Mouse (Mus musculus) urinary bladder, postnatal 14 days (tissue): ENCODE data around the gene Katnal1.
A peak's percentile ranks its signal among the peaks of the same experiment; 100 is the strongest.

Experiments used
- DNase-seq: peaks from one replicate; pipeline ENCODE4 v3.0.0; 2021; ENCODE audit warnings: low spot score

Katnal1 gene

GRCm38 (mm10) chr5:148929116-148929449 lies at the start of gene Katnal1:
Katnal1 (minus strand) TSS chr5:148929320.
- no peak for DNase-seq

GRCm38 (mm10) chr5:148978458-148979165 lies 49.5 kb upstream of the Katnal1 start:
- no peak for DNase-seq

GRCm38 (mm10) chr5:148977698-148978457 lies 48.8 kb upstream of the Katnal1 start:
- DNase-seq, result no peak

GRCm38 (mm10) chr5:148976876-148977275 lies 47.8 kb upstream of the Katnal1 start:
- DNase-seq, result no peak

DNA sequence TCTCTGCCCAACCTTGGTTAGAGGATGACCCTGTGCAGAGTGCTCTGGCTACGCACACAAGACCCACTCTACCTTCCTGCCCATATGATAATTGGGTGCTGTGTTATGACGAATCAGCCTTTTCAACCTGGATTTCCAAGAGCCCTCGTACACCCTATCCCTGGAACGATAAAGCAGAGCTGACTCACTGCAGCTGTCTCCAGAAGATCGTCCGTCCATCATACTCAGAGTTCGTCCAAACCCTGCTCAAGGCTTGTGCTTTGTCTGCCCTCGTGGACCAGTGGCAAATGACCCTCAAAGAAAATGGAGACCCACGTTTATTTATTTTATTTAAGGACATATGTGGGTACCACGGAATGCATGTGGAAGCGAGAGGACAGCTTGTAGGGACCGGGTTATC lies 45.9 kb upstream of the Katnal1 start:
- DNase-seq, result no peak

DNA sequence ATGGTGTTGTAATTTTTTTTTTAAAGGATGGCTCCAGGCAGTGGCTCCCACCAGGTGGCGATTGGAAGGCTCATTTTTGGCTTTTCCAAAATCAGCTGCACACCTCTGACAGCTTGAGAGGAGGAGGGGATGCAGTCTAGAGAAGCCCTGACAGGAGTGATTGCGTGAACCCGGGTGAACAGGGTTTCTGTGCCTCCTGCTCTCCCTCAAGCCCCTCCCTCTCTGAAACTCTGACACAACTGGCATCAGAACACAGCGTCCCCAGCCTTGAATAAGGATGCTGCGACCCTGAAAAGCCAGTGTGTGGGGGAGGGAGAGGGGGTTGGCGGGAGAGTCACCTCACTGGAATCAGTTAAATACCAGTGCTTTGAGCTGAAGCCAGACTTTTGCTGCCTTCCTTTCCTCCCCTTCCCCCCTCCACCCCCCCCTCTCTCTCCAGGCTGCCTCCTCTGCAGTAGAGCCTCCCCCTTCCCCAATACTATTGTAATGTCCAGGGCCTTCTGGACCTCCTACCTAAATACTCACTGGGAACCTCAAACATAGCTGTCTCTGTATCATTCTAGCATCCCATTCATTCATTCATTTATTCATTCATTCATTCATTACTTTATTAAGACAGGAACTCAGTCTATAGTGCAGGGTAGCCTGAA lies 44.0 kb upstream of the Katnal1 start:
- no peak for DNase-seq

DNA sequence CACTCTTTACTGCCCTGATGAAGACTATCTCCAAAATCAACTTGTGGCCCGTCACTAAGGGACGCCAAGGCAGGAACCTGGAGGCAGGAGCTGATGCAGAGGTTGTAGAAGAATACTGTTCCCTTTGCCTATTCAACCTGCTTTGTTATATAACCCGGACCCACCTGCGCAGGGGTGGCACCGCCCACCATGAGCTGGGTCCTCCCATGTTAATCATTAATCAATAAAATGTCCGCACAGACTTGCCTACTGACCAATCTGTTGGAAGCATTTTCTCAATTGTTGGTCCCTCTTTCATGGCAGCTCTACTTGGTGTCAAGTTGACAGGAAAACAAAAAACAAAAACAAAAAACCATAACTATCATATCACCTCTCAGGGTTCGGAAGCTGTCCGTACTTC lies 43.0 kb upstream of the Katnal1 start:
- DNase-seq, result no peak

- no peak for DNase-seq
Observed at GRCm38 (mm10) chr5:148969648-148970047, 40.5 kb upstream of the Katnal1 start.

DNA sequence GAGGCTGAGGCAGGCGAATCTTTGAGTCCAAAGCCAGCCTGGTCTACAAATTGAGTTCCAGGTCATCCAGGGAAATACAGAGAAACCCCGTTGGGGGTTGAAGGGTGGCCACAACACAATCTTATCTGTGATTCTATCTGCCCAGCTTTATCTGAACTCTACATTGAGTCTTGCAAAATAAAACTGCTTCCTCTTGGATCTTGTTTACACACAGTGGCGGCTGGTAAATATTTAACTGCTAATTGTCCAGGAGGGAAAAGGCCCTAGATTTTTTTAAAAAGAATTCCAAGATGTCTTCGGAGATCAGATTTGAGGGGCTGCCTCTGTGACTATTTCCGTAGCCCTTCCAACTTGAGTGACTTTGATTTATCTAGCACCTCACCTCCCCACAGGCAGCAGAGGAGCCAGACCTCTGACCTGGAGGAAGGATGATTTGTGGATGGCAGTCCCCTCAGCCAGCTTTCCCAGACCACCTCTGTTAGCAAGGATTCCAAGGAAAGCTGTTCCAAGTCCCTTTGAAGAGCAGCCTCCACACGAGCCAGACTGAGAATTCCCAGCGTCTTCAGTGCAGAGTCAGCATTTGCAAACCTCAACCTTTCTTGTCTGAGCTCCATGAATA lies 39.9 kb upstream of the Katnal1 start:
- no peak for DNase-seq

DNA sequence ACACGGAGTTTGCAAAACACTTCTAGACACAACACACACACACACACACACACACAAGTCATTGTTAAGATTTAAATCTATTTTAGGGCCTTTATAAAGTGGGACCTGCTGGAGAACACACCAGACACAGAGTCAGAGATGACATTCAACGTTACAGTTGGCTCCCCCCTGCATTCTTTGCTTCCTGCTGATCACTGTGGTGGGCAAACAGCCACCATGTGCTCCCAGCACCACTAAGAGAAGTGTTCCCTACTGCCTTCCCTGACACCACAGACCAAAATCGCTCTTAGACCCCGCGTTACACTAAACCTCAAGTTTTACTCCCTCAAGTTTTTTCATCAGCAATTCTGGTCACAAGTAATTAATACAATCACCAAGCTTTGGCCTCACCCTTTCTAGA lies 39.1 kb upstream of the Katnal1 start:
- no peak for DNase-seq

- no peak for DNase-seq
Observed at GRCm38 (mm10) chr5:148966395-148966794, 37.3 kb upstream of the Katnal1 start.

GRCm38 (mm10) chr5:148965691-148966333 lies 36.7 kb upstream of the Katnal1 start:
- DNase-seq, result peak; percentile 66

- DNase-seq, result no peak
Observed at GRCm38 (mm10) chr5:148965089-148965591, 36.0 kb upstream of the Katnal1 start.

DNA sequence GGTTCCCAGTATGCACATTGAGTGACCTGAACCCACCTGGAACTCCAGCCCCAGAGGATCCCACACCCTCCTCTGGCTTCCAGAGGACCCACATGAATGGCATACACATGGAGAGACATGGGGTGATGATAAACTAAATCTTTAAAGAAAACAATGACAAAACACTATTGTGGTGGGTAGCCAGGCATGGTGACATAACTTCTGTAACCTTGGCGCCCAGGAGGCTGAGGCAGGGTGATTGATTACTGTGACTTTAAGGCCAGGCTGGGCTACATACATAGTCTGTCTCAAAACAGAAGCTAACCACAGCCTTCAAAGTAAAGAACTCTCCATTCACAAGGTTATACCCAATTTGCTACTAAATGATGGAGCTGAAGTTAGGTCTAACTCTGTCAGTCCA lies 35.1 kb upstream of the Katnal1 start:
- no peak for DNase-seq

DNA sequence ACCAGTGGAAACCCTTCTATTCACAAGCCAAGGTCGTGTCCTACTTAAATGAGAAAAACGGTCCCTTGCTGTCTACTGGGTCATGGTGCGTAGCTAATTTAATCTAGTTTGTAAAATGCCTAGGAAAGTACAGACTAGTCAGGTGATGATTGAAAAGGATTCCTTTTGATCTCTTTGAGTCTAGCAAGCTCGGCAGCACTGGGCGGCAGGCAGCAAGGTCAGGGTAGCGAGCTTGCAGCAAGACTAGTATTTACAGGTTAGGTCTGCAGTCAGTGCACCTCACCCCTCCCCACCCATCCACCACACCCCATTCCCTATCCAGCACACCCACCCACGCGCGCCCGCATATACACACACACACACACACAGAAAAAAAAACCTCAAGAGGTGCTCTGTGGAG lies 31.1 kb upstream of the Katnal1 start:
- DNase-seq, result no peak

DNA sequence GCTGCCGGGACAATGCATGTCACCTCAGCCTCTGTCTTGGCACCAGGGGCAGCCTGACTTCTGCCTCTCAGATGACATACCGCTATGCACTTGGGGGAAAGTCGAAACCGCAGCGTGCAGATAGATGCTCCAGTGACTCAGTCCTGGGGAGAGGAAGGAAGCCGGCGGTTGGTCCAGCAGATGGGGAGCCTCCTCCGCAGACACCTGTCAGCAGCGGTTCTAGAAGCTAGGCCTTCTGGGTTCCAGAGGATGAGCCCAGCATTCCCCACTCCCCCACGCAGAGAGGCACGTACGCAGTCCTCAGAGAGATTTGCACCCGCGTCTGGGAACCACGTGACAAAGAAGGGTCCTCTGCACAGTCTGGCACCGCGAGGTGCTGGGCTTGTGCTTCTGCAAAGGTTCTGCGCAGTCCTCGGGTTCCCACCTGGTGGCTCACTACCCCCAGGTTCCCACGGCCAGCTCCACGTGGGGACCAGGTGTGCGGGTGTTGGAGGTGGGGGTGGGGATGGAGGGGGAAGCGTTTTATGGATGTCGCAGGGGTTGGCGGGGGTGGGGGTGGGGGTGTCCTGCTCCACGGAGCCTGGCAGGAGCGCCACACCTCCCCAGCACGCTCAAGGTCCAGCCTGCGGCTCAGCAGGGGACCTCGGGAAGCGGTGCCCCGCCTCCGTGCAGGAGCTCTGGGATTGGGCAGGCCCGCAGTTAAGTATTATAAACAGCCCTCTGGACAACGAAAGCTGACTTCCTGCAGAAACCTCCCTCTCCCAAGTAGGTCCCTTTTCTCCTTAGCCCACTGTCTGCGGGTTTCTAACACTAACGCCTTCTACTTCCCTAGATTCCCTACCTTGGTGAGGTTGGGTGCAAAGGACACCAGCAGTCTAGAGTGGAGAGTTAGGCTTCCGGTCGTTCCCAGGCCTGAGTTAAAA lies 30.2 kb upstream of the Katnal1 start:
- peak; percentile 60 for DNase-seq

- no peak for DNase-seq
Observed at GRCm38 (mm10) chr5:148958355-148958754, 29.2 kb upstream of the Katnal1 start.

DNA sequence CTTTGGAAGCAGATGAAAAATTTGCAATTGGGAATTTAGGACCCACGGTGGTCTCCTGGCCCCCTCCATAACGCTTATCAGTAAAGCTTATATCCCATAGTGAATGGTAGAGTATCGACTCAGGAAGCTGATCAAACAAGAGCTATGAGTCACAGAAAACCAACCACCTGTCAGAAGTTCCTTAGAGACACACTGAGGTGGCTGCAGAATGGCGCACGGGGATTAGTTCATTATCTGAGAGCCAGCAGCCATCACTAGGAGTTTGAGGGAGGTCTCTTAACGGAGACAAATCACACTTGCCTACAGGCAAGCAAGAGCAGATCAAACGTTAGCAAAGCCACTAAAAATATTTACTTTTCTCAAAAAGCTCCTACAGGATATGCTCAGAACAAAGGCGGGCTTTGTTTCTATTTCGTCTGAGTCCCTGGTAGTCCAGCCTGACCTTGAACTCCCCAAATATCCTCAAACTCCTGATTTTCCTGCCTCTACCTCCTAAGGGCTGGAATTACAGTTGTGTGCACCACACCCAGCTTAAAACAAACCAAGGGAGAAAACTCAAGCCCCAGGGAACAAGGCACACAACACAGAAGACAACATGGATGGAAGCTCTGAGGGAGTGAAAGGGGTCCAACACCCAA lies 27.9 kb upstream of the Katnal1 start:
- no peak for DNase-seq

- no peak for DNase-seq
Observed at GRCm38 (mm10) chr5:148956091-148956490, 27.0 kb upstream of the Katnal1 start.

- DNase-seq, result no peak
Observed at GRCm38 (mm10) chr5:148955575-148955974, 26.5 kb upstream of the Katnal1 start.
